Mouse (Mus musculus): ENCODE measurements around the gene Ccnb1ip1. TPM values are rescaled to one million over a fixed set of nuclear protein-coding genes. Genes with fewer than 3 reads are reported as not detected.

Ccnb1ip1 gene
- polyA plus RNA-seq (2015; fragmentation: Nextera tagmentation; extraction: Ambion mirVana): not detected in 2 replicates

DNA sequence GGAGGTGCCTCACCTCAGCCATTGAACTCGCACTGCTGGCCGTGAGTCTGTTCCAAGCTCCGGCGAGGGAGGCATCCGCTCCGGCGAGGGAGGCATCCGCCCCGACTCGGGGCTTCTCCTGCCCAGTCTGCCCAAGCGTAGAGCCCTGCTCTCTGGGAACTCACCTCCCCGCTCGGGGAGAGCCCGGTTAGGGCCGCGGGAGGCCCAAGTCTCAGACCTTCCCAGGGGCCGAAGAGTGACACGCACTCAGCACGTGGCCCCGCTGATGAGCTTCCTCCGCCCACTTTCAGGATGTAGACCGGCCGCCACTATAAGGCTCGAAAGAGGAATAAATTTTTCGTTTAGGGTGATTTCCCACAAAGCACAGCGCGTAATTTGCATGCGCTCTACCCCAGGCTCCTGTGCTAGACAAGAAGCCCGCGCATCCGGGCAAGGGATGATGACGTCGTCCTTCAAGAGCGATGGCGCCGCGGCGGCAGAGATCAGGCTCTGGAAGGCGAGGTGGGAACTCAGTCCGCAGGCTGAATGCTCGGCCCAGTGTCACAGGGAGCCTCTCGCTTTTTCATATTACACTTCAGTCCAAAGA lies at the start of gene Ccnb1ip1, which contains the start of gene Parp2:
Gene Ccnb1ip1, minus strand, starts transcription at position 246 of the 586 bp plus-strand sequence.
Gene Parp2, plus strand, starts transcription at position 355 of the 586 bp plus-strand sequence.
- H3K9me3 ChIP-seq (ENCODE audit: low read length): no peaks in the 10 kb centered on the region
- H3K27ac ChIP-seq (ENCODE audit: low read length): peak within 1 kb of the TSS; percentile 89
- WGBS: under 1% methylated on average over 42 of the region's 42 CpGs
- peak within 1 kb of the TSS; percentile 73 for H3K4me3 ChIP-seq (ENCODE audit: low read length)
- H3K27me3 ChIP-seq (ENCODE audit: insufficient read depth, low read length): no peaks in the 10 kb centered on the region
- peak within 1 kb of the TSS; percentile 85 for H3K9ac ChIP-seq (replicated peaks; ENCODE audit: low read length)
- peaks cover 4% of the 10 kb centered on the region for H3K4me1 ChIP-seq (ENCODE audit: insufficient read depth, low read length)
- peaks cover 5% of the 10 kb centered on the region; the same call in 1 of the 2 replicates for H3K36me3 ChIP-seq (ENCODE audit: insufficient read depth, low read length)
- H3K4me2 ChIP-seq (replicated peaks; ENCODE audit: low read depth, low read length): peak within 1 kb of the TSS; percentile 65
- ATAC-seq (ENCODE audit: low FRiP score, low TSS enrichment): peak; percentile 100

GRCm38 (mm10) chr14:50855788-50856187 lies 48.3 kb upstream of the Ccnb1ip1 start:
- Histone ChIP-seq H3K27ac (ENCODE audit: low read length) (no peak overlapping the region), H3K4me2 (replicated peaks; ENCODE audit: low read depth, low read length) (no peak overlapping the region), H3K4me1 (ENCODE audit: insufficient read depth, low read length) (no peaks in the 10 kb centered on the region), H3K4me3 (ENCODE audit: low read length) (no peak overlapping the region), H3K9me3 (ENCODE audit: low read length) (no peaks in the 10 kb centered on the region), H3K36me3 (ENCODE audit: insufficient read depth, low read length) (peaks cover 21% of the 10 kb centered on the region; the same call in 1 of the 2 replicates), H3K27me3 (ENCODE audit: insufficient read depth, low read length) (no peaks in the 10 kb centered on the region), H3K9ac (replicated peaks; ENCODE audit: low read length) (no peak overlapping the region)
- no peak for ATAC-seq (ENCODE audit: low FRiP score, low TSS enrichment)
- WGBS: 81% methylated on average over 5 of the region's 5 CpGs

GRCm38 (mm10) chr14:50837236-50837635 lies 29.7 kb upstream of the Ccnb1ip1 start:
- no peaks in the 10 kb centered on the region for H3K27me3 ChIP-seq (ENCODE audit: insufficient read depth, low read length)
- 0 out of 2 replicates have a peak, but pooled peaks cover 6% of the 10 kb centered on the region for H3K36me3 ChIP-seq (ENCODE audit: insufficient read depth, low read length)
- no peak overlapping the region for H3K27ac ChIP-seq (ENCODE audit: low read length)
- no peak overlapping the region for H3K9ac ChIP-seq (replicated peaks; ENCODE audit: low read length)
- ATAC-seq (ENCODE audit: low FRiP score, low TSS enrichment): no peak
- no peak overlapping the region for H3K4me2 ChIP-seq (replicated peaks; ENCODE audit: low read depth, low read length)
- H3K9me3 ChIP-seq (ENCODE audit: low read length): no peaks in the 10 kb centered on the region
- no peak overlapping the region for H3K4me3 ChIP-seq (ENCODE audit: low read length)
- H3K4me1 ChIP-seq (ENCODE audit: insufficient read depth, low read length): no peaks in the 10 kb centered on the region
- 69% methylated on average over 6 of the region's 6 CpGs for WGBS

GRCm38 (mm10) chr14:50834435-50834834 lies 26.9 kb upstream of the Ccnb1ip1 start:
- no peaks in the 10 kb centered on the region for H3K27me3 ChIP-seq (ENCODE audit: insufficient read depth, low read length)
- H3K27ac ChIP-seq (ENCODE audit: low read length): no peak overlapping the region
- no peak overlapping the region for H3K4me2 ChIP-seq (replicated peaks; ENCODE audit: low read depth, low read length)
- WGBS: 54% methylated on average over 2 of the region's 2 CpGs
- H3K4me3 ChIP-seq (ENCODE audit: low read length): no peak overlapping the region
- H3K36me3 ChIP-seq (ENCODE audit: insufficient read depth, low read length): no peaks in the 10 kb centered on the region
- H3K9ac ChIP-seq (replicated peaks; ENCODE audit: low read length): no peak overlapping the region
- ATAC-seq (ENCODE audit: low FRiP score, low TSS enrichment): no peak
- H3K9me3 ChIP-seq (ENCODE audit: low read length): no peaks in the 10 kb centered on the region
- H3K4me1 ChIP-seq (ENCODE audit: insufficient read depth, low read length): no peaks in the 10 kb centered on the region

GRCm38 (mm10) chr14:50833964-50834363 lies 26.4 kb upstream of the Ccnb1ip1 start:
- ATAC-seq (ENCODE audit: low FRiP score, low TSS enrichment): peak; percentile 41; the same call in 1 of the 2 replicates
- Histone ChIP-seq H3K9ac (replicated peaks; ENCODE audit: low read length) (no peak overlapping the region), H3K27me3 (ENCODE audit: insufficient read depth, low read length) (no peaks in the 10 kb centered on the region), H3K4me1 (ENCODE audit: insufficient read depth, low read length) (no peaks in the 10 kb centered on the region), H3K9me3 (ENCODE audit: low read length) (no peaks in the 10 kb centered on the region), H3K4me3 (ENCODE audit: low read length) (no peak overlapping the region), H3K4me2 (replicated peaks; ENCODE audit: low read depth, low read length) (no peak overlapping the region), H3K27ac (ENCODE audit: low read length) (no peak overlapping the region), H3K36me3 (ENCODE audit: insufficient read depth, low read length) (no peaks in the 10 kb centered on the region; the same call in 1 of the 2 replicates)
- 81% methylated on average over 10 of the region's 10 CpGs for WGBS

DNA sequence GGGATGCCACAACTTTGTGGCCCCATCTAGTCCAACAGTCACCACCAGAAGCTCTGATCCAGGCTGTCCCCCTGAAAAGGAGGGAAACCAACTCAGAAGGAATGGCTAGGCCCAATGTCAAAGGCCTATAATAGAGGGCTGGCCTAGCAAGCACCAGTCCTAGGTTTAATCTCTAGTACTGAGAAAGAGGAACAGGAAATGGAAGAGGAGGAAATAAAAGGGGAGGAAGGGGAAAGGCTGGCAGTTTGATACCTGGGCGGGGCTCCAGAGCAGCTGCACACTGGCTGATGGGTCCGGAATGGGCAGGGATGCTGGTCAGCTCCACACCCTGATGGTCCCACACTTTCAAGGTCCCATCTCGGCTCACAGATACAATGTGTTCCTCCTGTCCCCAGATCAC lies 22.3 kb upstream of the Ccnb1ip1 start:
- H3K36me3 ChIP-seq (ENCODE audit: insufficient read depth, low read length): no peaks in the 10 kb centered on the region; the same call in 1 of the 2 replicates
- H3K27me3 ChIP-seq (ENCODE audit: insufficient read depth, low read length): no peaks in the 10 kb centered on the region
- no peak overlapping the region for H3K9ac ChIP-seq (replicated peaks; ENCODE audit: low read length)
- ATAC-seq (ENCODE audit: low FRiP score, low TSS enrichment): no peak
- H3K4me1 ChIP-seq (ENCODE audit: insufficient read depth, low read length): no peaks in the 10 kb centered on the region
- H3K27ac ChIP-seq (ENCODE audit: low read length): no peak overlapping the region
- no peak overlapping the region for H3K4me3 ChIP-seq (ENCODE audit: low read length)
- WGBS: 78% methylated on average over 3 of the region's 3 CpGs
- no peaks in the 10 kb centered on the region for H3K9me3 ChIP-seq (ENCODE audit: low read length)
- H3K4me2 ChIP-seq (replicated peaks; ENCODE audit: low read depth, low read length): no peak overlapping the region

DNA sequence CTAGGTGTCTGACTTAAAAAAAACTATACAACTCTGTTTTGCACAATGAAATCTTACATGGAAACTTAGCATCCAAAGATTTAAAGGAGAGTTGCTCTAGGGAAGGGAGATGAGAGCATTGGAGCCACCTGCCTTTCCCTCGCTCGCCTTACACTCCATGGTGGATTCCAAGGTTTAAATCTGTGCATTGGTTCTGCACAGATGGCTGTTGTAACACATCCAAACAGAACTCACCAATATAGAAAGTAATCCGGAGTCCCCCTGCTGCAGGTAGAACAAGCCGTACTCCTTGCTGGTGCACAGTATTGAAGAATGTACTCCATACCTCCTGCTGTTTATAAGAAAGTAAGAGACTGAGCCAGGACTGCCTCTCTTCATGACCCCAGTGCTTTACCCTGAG lies 19.0 kb upstream of the Ccnb1ip1 start:
- no peaks in the 10 kb centered on the region for H3K27me3 ChIP-seq (ENCODE audit: insufficient read depth, low read length)
- WGBS: 89% methylated on average over 4 of the region's 4 CpGs
- H3K36me3 ChIP-seq (ENCODE audit: insufficient read depth, low read length): peaks cover 20% of the 10 kb centered on the region
- no peak overlapping the region for H3K9ac ChIP-seq (replicated peaks; ENCODE audit: low read length)
- H3K4me2 ChIP-seq (replicated peaks; ENCODE audit: low read depth, low read length): no peak overlapping the region
- no peaks in the 10 kb centered on the region for H3K9me3 ChIP-seq (ENCODE audit: low read length)
- H3K4me1 ChIP-seq (ENCODE audit: insufficient read depth, low read length): no peaks in the 10 kb centered on the region
- ATAC-seq (ENCODE audit: low FRiP score, low TSS enrichment): no peak
- H3K27ac ChIP-seq (ENCODE audit: low read length): no peak overlapping the region
- H3K4me3 ChIP-seq (ENCODE audit: low read length): no peak overlapping the region

- no peak overlapping the region for H3K9ac ChIP-seq (replicated peaks; ENCODE audit: low read length)
- H3K27me3 ChIP-seq (ENCODE audit: insufficient read depth, low read length): no peaks in the 10 kb centered on the region
- H3K27ac ChIP-seq (ENCODE audit: low read length): no peak overlapping the region
- no peaks in the 10 kb centered on the region for H3K9me3 ChIP-seq (ENCODE audit: low read length)
- no peak overlapping the region for H3K4me3 ChIP-seq (ENCODE audit: low read length)
- H3K4me1 ChIP-seq (ENCODE audit: insufficient read depth, low read length): no peaks in the 10 kb centered on the region
- H3K36me3 ChIP-seq (ENCODE audit: insufficient read depth, low read length): peaks cover 42% of the 10 kb centered on the region
- no peak overlapping the region for H3K4me2 ChIP-seq (replicated peaks; ENCODE audit: low read depth, low read length)
- WGBS: 88% methylated on average over 9 of the region's 9 CpGs
- ATAC-seq (ENCODE audit: low FRiP score, low TSS enrichment): no peak
These were observed 16.7 kb upstream of the Ccnb1ip1 start for GRCm38 (mm10) chr14:50824219-50824618.

DNA sequence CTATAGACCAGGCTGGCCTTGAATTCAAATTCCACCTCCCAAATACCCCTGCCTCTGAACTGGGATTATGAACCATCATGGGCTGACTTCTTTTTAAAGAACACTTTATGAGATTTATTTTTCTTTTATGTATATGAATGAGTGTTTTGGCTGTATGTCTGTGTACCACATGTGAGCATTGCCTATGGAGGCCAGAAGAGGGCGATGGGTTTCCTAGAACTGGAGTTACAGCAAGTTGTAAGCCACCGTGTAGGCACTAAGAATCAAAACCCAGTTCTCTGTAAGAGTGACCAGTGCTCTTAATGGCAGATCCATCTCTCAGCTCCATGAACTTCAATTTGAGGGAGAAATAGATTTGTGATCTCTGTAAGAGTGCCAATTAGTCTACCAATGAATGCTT lies 15.7 kb upstream of the Ccnb1ip1 start:
- no peak overlapping the region for H3K4me2 ChIP-seq (replicated peaks; ENCODE audit: low read depth, low read length)
- no peak for ATAC-seq (ENCODE audit: low FRiP score, low TSS enrichment)
- WGBS: 80% methylated on average over 2 of the region's 2 CpGs

GRCm38 (mm10) chr14:50813060-50813459 lies 5.5 kb upstream of the Ccnb1ip1 start:
- H3K27me3 ChIP-seq (ENCODE audit: insufficient read depth, low read length): no peaks in the 10 kb centered on the region
- H3K4me3 ChIP-seq (ENCODE audit: low read length): no peak overlapping the region
- WGBS: 92% methylated on average over 2 of the region's 2 CpGs
- no peaks in the 10 kb centered on the region for H3K9me3 ChIP-seq (ENCODE audit: low read length)
- no peak overlapping the region for H3K4me2 ChIP-seq (replicated peaks; ENCODE audit: low read depth, low read length)
- H3K9ac ChIP-seq (replicated peaks; ENCODE audit: low read length): no peak overlapping the region
- peaks cover 4% of the 10 kb centered on the region for H3K4me1 ChIP-seq (ENCODE audit: insufficient read depth, low read length)
- no peak overlapping the region for H3K27ac ChIP-seq (ENCODE audit: low read length)
- H3K36me3 ChIP-seq (ENCODE audit: insufficient read depth, low read length): peaks cover 42% of the 10 kb centered on the region
- ATAC-seq (ENCODE audit: low FRiP score, low TSS enrichment): no peak

More for the DNA sequence above, 15.7 kb upstream of the Ccnb1ip1 start:
- Histone ChIP-seq H3K4me1 (ENCODE audit: insufficient read depth, low read length) (no peaks in the 10 kb centered on the region), H3K27ac (ENCODE audit: low read length) (no peak overlapping the region), H3K9ac (replicated peaks; ENCODE audit: low read length) (no peak overlapping the region), H3K4me3 (ENCODE audit: low read length) (no peak overlapping the region), H3K36me3 (ENCODE audit: insufficient read depth, low read length) (peaks cover 48% of the 10 kb centered on the region), H3K27me3 (ENCODE audit: insufficient read depth, low read length) (no peaks in the 10 kb centered on the region), H3K9me3 (ENCODE audit: low read length) (no peaks in the 10 kb centered on the region)
